Mouse (Mus musculus) ES-Bruce4 (cell line): ENCODE measurements around the gene Olfr827.

Experiments used
- CTCF ChIP-seq: IDR thresholded peaks from one replicate; pipeline ENCODE4 v1.8.1; 2011; ENCODE audit warnings: low read depth, low read length
- POLR2A ChIP-seq: IDR thresholded peaks from one replicate; pipeline ENCODE4 v1.8.1; 2011; ENCODE audit warnings: low read length; ENCODE audit not compliant: insufficient read depth

DNA sequence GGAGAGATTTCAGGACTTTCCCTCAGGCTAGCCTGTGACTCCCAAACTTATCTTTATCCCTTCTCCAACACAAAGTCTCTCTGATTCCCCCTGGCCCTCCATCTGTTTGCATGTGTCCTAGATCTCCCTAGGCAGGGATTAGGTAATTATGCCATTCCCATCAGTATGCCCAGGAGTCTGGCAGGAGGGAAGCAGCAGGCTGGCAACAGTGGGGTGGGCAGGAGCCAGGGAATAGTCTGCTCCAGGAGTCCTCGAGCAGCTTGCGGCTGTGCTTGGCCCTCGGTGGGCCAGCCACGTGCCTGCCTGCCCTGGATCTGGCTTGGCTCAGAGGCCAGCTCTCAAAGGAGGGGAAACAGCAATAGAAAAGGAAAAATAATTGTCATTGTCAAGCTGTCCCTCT lies 49.0 kb upstream of the Olfr827 start:
- TF ChIP-seq POLR2A (no peak), CTCF (no peak)
